Mouse (Mus musculus): ENCODE data around the gene Ryr3. TPM values are rescaled to one million over a fixed set of nuclear protein-coding genes. Genes with fewer than 3 reads are reported as not detected.

The Ryr3 gene
- total RNA-seq, 2 experiments from 2014 or later = under 0.01 to 0.04 TPM

DNA sequence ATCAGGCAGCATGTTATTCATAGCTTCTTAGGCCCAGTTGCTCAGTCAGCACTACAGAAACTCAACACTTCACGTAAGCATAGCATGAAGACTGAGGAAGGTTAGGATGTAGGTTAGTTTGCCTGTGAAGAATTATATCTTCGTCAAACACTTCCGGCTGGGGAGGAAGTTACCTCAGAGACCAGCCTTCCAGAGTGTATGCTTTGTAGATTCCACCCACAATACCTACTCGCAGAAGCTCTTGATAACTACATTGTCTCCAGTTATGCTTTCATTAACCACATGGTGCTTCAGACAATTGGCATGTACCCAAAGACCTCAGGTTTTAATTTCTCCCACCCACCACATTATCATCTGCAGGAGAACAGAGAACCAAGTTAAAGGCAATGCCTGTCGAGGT, 535.1 kb downstream of the Ryr3 start:
- ATAC-seq (ENCODE audit: poor library complexity, severe bottlenecking) = no peak

DNA sequence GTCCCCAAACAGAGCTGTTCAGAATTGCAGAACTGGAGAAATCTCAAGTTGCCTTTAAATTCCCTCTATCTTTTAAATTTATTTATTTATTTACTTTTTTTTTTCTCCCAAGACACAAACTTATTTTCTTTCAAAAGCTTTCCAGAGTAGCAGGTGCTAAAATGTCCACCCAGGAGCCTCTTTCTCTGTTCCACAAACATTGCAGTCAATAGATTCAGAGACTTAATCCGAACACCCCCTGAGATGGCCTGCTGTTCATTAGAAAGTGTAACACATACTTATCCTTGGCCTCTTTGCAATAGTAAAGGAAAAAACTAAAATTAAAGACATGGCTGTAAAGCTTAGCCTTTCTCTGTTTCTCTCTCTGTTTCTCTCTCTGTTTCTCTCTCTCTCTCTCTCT, 539.6 kb downstream of the Ryr3 start:
- ATAC-seq (ENCODE audit: poor library complexity, severe bottlenecking) = no peak

DNA sequence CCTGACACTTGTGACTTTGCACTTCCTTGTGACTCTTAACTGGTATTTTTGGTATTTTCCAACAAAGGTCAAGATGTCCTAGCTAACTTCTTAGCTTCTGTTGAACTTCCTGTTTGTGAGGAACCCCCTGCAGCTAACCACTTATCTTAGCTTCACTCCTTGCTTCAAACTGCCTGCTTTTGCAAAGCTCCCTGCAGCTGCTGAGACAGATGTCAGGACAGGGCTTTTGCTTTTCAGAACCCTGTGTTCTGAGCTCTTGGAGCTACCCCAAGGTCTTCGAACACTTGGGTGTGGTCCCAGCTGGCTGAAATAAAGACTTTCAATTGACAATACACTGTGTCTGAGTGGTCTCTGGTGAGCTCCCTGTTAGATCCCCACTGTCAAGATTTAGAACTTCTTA, 540.2 kb downstream of the Ryr3 start:
- no peak for ATAC-seq (ENCODE audit: poor library complexity, severe bottlenecking)

DNA sequence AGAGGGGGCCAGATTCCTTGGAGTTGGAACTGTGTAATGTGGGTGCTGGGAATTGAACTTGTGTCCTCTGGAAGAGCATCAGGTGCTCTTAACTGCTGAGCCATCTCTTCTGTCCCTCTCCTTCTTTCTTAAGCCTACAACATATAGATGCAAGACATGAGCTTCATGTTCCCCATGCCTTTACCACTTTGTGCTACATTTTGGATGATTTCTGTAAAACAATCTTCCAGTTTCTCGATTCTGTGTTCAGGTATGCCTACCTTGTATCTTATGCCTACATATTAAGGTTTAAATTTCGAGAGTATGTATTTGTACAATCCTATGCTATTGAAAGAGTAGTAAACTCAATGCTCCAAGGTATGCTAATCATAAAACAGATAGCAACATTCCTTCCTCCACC, 540.7 kb downstream of the Ryr3 start:
- ATAC-seq (ENCODE audit: poor library complexity, severe bottlenecking) = no peak

DNA sequence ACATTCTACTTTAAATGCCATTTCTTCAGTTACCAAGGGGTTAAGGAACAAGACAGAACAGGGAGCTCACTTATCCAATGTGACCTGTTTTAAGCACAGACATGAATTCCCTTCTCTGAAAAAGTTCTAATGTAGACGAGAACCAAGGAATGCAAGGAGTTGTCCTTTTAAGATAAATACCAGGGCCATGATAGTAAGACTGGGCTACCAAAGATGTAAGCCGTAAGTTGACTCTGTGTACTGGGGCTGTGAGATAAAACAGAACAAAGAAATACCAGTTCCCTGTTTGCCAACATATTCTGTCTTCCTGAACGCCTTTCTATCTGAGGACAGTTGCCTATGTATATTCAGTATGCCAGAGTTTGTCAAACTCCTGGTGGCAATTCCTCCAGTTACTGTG, 547.4 kb downstream of the Ryr3 start:
- no peak for ATAC-seq (ENCODE audit: poor library complexity, severe bottlenecking)

DNA sequence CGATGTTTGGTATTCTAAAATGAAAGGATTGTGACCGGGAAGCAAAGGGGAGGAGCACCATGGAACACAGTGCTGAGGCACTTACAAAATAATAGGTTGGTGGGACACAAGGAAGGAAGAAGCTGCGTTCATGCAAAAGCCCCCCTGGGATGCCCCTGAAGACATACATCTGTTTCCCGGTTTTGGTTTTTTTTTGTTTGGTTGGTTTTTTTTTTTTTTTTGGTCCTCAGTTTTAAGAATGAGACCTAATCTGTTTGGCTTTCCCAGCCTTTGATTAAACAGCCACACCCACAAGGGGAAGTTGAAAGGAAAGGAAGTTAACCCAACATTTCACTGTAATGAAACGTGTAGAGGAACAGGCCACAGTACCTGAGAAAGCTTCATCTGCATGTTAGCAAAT, 560.8 kb downstream of the Ryr3 start:
- no peak for ATAC-seq (ENCODE audit: poor library complexity, severe bottlenecking)

DNA sequence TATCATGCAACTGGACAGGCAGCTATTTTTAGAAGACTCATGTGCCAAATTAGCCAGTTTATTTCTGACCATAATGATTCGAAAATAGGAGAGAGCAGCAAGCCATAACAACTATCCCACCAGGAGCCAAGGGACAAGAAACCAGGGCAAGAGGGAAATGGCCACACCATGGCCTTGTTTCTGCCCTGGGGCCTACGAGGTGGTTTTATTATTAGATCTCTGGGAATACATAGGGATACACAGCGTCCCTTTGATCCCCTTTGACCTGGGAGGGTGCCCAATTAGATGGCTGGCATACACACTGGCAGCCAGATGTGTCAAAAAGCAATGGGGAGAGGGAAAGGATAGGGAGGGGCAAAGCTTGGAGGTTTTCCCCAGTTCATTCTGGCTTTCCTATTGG, 563.1 kb downstream of the Ryr3 start:
- no peak for ATAC-seq (ENCODE audit: poor library complexity, severe bottlenecking)

DNA sequence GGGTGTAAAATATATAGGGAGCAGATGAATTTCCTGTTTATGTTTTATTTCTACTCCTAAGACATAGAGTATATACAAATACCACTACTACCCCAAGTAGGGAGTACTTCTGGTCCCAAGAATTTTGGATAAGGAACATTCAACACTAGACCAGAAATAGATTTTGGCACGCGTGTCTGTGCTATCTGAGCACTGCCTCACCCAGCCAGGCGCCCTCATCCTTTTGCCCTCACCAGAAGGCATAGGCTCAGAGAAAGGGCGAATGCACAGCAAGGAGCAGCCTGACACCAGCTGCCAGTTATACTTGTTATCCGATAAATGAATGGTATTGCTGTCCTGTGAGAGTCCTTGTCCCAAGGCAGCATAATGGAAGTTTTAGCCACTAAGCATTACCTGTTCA, 579.7 kb downstream of the Ryr3 start:
- ATAC-seq (ENCODE audit: poor library complexity, severe bottlenecking) = no peak

DNA sequence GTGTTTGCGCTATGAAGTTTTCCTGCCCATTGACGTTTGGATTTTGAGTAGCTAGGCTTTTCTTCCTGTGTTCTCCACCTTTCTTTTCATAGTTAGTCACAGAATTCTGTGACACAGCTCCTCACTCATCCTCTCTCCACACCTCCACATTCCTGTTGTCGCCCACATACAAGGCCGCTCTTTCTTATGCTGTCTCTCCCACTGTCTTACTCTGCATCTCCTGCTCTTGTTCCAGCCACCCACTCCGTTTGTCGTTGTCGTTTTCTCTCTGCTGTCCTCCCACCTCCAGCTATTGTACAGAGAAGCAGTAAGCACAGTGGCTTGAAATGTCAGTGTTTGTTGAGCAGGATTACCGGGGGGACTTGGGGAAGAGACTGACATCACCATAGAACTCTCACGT, 584.4 kb downstream of the Ryr3 start:
- ATAC-seq (ENCODE audit: poor library complexity, severe bottlenecking) = no peak

DNA sequence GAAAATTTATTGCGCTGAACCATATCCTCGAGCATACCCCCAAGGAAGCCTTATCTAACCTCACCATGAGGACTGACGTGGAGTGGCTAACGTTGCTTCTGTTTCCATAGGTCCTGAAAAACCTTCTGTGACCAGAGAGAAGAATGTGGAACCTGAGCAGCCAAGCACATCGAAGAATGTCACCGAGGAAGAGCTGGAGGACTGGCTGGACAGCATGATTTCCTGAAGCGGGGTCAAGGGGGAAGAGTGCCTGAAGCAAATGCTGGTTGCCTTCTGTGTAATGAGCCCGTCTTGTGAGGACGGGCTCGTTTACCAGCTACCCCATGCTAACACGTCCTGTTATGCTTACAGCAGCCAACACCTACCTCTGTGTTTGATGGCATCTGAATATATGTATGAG, 586.2 kb downstream of the Ryr3 start:
- ATAC-seq (ENCODE audit: poor library complexity, severe bottlenecking) = no peak

DNA sequence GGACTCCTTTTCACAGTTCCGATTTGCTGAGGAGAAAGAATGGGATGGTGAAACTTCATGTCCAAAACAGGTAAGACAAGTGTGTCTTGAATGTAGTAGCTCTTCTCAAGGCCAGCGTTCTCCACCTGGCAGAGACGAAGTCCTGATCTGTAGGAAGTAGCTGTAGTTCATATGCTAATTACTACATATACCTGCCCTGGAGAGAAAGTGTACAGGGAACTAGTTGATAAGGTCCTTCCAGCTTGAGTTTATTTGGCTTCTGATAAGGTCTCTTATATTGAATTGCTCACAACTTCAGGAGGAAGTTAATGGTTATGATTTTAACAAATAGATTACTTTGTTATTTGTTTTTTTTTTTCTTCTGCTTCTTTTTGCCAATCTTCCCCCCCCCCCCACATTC, 591.7 kb downstream of the Ryr3 start:
- no peak for ATAC-seq (ENCODE audit: poor library complexity, severe bottlenecking)

DNA sequence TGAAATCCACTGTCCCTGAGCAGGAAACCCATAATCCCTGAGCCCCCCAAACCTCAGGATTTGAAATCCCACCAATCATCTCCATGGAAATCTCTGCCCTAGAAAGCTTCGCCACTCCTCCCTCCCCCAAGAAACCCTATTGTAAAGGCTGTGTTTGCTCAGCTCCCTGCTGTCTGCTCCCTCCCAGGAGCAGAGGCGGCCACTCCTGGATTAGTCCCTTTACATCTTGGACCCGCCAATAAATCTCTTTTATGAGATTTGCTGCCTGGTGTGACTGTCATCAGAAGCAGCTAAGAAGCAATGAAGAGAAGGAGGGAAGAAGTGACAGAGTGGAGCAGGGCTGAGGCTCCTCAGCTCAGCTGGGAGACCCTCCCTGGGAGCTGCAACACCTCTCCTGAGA, 599.7 kb downstream of the Ryr3 start:
- ATAC-seq (ENCODE audit: poor library complexity, severe bottlenecking) = no peak

DNA sequence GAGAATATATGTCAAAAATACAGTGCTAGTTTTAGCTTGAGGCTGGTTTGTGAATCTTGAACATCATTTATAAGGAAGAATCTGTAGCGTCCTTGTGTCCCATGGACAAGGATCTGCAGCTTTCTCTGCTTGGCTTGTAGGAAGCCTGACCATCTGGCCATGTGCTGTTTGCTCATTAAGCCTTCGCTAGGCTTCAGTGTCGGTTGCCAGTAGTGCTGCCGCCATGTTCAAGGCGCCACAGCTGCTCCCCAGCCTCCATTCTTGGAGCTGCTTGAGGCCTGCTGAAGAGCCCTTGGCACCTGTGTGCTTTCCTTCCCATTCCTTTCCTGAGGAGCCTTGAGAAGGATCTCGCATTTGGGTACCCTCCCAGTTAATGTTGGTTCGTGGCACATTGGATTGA, 602.5 kb downstream of the Ryr3 start:
- no peak for ATAC-seq (ENCODE audit: poor library complexity, severe bottlenecking)

DNA sequence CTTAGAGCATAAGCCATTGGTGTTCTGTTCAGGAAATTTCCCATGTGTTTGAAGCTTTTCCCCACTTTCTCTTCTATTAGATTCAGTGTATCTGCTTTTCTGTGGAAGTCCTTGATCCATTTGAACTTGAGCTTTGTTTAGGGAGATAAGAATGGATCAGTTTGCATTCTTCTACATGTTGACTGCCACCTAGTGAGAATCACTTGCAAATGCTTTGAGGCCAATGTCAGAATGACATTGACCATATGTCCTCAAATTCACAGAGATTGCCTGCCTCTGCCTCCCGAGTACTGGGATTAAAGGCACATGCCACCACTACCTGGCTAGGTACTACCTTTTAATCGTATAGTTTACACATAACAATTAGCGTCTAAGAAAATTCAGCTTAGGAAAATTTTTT, 604.3 kb downstream of the Ryr3 start:
- ATAC-seq (ENCODE audit: poor library complexity, severe bottlenecking) = no peak

DNA sequence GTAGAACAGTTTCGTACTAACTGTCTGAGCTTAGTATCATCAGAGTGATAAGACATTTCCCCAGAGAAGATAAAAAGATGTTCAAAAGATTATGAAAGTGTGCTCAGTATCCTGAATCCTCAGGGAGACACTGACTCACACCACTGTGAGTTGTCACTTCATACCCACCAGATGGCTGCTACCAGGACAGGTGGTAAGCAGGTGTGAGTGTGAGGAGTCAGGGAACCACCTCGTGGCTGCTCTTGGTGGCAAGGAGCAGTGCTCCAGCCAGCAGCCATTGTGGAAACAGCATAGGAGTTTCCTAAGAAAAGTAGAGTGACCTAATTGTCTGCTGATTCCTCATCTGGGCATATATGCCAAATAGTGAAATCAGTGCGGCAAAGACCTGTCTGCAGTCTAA, 610.4 kb downstream of the Ryr3 start:
- no peak for ATAC-seq (ENCODE audit: poor library complexity, severe bottlenecking)

DNA sequence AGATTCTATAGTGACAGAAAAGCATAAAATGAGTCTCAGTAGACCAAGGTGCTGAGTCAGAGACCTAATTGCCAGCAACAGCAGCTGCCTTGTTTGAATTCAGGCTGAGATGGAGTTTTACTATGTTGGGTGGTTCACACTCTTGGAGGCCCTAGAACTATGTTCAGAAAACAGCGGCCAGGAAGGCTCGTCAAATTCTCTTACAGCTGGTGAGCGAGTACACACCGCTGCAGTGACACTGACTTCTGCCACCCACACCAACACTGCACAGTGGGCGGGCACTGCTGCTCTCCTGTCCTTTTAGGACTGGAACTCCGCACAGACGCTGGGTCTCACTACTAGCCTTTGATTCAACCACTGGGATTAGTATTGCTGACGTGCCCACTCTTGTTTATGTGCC, 614.4 kb downstream of the Ryr3 start:
- no peak for ATAC-seq (ENCODE audit: poor library complexity, severe bottlenecking)

DNA sequence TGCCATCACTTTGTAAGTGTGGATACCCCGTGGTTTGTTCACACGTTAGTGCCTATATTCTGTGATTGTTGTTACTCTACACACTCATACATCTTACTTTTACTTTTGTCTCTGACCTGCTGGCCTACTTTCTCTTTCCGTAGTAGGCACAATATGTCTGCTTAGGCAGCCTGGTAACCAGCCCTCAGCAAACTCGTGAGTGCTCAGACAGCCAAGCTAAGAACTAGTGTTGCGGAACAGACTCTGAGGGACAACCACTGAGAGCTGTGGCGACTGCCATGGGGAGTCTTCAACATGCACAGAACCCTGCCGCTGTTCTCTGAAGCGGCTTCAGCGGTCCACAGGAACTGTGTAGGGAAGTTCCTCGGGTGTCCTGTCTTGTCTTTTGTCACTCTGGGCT, 616.7 kb downstream of the Ryr3 start:
- ATAC-seq (ENCODE audit: poor library complexity, severe bottlenecking) = no peak

DNA sequence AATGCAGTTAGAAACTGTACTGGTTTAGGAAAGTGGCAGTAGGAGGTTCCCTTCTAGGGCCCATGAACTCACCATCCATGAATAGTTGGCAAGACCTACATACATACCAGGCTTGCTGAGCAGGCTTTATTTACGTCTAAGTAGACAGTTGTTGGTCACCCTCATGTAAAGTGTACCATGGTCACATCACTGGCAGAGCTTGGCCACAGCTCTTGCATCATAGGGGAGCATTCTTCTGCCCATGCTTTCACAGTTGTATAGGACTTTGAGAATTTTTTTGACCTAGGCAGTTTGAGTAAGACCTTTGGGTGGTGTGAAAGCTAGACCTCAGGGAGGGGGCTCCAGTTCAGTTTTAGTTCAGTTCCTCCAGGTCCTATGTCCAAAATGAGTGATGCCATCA, 619.8 kb downstream of the Ryr3 start:
- ATAC-seq (ENCODE audit: poor library complexity, severe bottlenecking) = no peak

DNA sequence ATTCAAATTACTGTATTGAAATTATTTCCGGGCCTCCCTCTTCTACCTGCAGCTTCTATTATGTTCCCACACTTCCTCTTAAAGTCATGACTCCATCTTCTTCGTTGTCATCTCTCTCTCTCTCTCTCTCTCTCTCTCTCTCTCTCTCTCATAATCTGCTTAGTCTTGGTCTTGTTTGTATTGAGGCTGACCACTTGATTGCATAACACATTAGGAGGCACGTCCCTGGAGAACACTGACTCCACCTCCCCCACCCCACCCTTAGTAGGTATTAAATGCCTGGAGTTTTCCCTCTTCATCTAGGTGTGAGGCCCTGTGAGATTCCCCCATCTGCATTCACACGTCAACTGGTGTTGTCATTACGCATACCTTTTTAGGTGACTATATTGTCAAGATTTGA, 620.5 kb downstream of the Ryr3 start:
- ATAC-seq (ENCODE audit: poor library complexity, severe bottlenecking) = no peak

DNA sequence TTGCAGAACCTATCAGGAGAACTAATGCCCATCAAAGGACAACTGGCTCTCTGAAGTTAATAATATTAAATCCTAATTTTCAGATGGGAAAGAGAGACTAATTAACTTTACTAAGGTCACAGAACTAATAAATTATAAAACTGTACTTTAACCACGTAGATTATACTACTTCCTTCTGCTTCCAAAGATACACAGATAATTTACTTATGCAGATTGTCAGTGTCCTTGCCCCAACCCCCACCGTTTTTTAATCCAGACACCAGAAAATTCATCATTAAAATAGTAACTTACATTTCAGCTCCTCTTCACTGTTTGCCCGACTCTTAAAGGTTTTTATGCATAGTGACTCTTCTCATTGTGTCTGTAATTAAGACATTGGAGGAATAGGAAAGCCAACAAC, 621.1 kb downstream of the Ryr3 start:
- no peak for ATAC-seq (ENCODE audit: poor library complexity, severe bottlenecking)

DNA sequence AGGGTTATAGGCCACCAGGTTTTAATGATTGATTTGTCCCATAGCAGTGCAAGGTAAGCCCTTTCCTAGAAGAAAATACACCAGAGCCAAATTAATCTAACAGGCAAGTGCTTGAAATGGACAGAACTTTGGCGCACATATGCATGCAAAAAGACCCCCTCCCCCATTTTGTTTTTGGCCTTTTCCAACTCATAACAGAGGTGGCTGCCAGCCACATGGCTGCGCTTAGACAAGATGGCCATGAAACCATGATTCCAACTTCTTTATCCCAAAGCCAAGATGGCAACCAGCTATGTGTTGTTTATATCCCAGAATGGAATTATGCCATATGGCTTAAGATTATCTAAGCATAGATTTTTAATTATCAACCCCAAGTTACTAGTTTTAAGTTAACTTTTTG, 623.1 kb downstream of the Ryr3 start:
- no peak for ATAC-seq (ENCODE audit: poor library complexity, severe bottlenecking)

DNA sequence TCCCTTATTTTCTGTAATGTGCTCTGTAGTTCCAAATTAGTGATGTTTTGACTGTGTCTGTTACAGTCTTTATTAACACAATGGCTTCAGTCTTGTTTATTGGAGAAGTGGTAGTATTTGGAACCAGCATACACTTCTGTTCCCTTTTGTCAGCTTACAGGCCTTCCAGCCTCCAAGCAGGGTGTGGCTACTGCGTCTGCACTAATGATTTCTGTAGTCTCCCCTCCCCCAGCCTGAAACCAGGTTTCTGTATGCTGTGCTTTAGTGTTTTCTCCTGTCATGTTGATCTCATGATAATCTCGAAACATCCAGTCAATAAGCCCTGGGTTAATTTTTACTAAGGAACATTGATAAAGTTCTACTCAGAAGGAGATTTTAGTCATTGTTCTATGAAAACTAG, 623.6 kb downstream of the Ryr3 start:
- ATAC-seq (ENCODE audit: poor library complexity, severe bottlenecking) = no peak

DNA sequence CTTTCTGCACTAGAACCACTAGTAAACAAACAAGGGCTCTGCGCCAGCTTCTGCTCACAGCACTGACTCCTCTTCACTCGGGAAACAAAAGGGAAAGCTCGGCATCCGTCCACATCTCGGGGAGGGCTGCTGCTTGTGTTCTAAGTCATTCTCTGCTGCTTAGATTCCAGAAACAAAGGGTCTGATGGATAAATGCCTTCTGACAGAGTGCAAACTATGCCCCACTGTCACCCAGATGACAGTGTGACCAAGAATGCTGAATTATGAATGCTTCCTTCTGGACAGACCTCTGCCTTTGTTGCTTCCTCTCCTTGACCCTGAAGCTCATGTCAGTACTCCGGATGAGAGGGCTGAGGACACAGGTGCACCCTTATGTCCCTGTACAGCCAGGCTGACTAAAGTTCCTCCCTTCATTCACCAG, 625.4 kb downstream of the Ryr3 start:
- ATAC-seq (ENCODE audit: poor library complexity, severe bottlenecking) = no peak

DNA sequence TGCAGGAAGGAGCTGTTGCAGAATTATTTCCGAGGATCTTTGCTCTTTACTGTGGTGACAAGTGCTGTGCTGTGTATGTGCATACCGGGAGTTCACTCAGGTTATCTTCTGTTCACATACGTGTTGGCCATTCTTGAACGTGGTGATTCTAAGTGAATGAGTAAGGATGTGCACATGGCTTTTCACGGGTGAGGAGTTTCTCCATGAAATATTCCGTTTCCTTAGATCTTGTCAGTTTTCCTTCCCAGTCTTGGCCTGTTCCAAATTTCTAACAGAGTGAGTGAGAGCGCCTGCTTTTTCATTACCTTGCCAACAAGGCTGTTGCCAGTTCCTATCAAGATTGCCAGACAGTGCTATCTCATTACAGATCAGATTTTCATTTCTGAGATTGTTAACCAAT, 625.9 kb downstream of the Ryr3 start:
- no peak for ATAC-seq (ENCODE audit: poor library complexity, severe bottlenecking)
